Mouse (Mus musculus) limb, embryonic 15.5 days (tissue): ENCODE results near the gene Rassf4. TPM values are rescaled to one million over a fixed set of nuclear protein-coding genes. Genes with fewer than 3 reads are reported as not detected.
"Not testable (repeated sequence)": the region's sequence is repeated elsewhere in the genome, so short reads cannot be mapped to it uniquely, and the experiment has no call there.

Experiments
- ATAC-seq: fragments of 200-750 bp; cut with Nextera tagmentation; 2 replicates; pipeline ENCODE4 v1.8.0; 2017; ENCODE audit warnings: low read depth, moderate TSS enrichment; ENCODE audit not compliant: insufficient number of reproducible peaks, low FRiP score, low TSS enrichment
- H3K27ac ChIP-seq: fragments of 300-500 bp; sonication (generic); 2 replicates; pipeline ENCODE4 v1.5.1; 2015; ENCODE audit warnings: moderate library complexity, mild to moderate bottlenecking, inconsistent platforms
- H3K27me3 ChIP-seq: fragments of 300-500 bp; sonication (generic); 2 replicates; pipeline ENCODE4 v1.6.1; 2015; ENCODE audit warnings: inconsistent platforms
- H3K36me3 ChIP-seq: fragments of 300-500 bp; sonication (generic); 2 replicates; pipeline ENCODE4 v1.6.1; 2015; ENCODE audit warnings: inconsistent platforms
- H3K4me1 ChIP-seq: fragments of 300-500 bp; sonication (generic); 2 replicates; pipeline ENCODE4 v1.6.1; 2015; ENCODE audit warnings: inconsistent platforms
- H3K4me2 ChIP-seq: fragments of 300-500 bp; sonication (generic); 2 replicates; pipeline ENCODE4 v1.6.1; 2015; ENCODE audit warnings: mild to moderate bottlenecking, inconsistent platforms
- H3K4me3 ChIP-seq: fragments of 300-500 bp; sonication (generic); 2 replicates; pipeline ENCODE4 v1.5.1; 2015; ENCODE audit warnings: mild to moderate bottlenecking, inconsistent platforms
- H3K9ac ChIP-seq: fragments of 300-500 bp; sonication (generic); 2 replicates; pipeline ENCODE4 v1.6.1; 2015; ENCODE audit warnings: inconsistent platforms
- H3K9me3 ChIP-seq: fragments of 300-500 bp; sonication (generic); 2 replicates; pipeline ENCODE4 v1.6.1; 2016; ENCODE audit warnings: inconsistent platforms
- WGBS: fragments of 180-500 bp; shearing (Covaris S2); methylation state at CpG from one replicate; pipeline ENCODE4 v1.1.7; 2015; 5-methylcytosine and 5-hydroxymethylcytosine counted together
- polyA plus RNA-seq: library from polyadenylated mRNA; unstranded; fragments of >200 nt; fragmentation: Nextera tagmentation; extraction: Ambion mirVana; gene quantifications from 2 replicates; pipeline ENCODE4 v1.2.1, GENCODE M21; 2015

Gene Rassf4
- polyA plus RNA-seq, 1 experiment from 2014 or later = 11.2 TPM

GRCm38 (mm10) chr6:116633741-116634695 is 39.7 kb downstream of the Rassf4 start:
- Histone ChIP-seq H3K27ac (no peak overlapping the region), H3K9me3 (no peaks in the 10 kb centered on the region), H3K27me3 (no peaks in the 10 kb centered on the region), H3K4me2 (no peak overlapping the region), H3K4me1 (peaks cover 8% of the 10 kb centered on the region; the same call in 1 of the 2 replicates), H3K9ac (no peak overlapping the region), H3K36me3 (no peaks in the 10 kb centered on the region), H3K4me3 (no peak overlapping the region)
- WGBS = 89% methylated on average over 17 of the region's 17 CpGs
- no peak for ATAC-seq

GRCm38 (mm10) chr6:116632129-116632528 is 41.6 kb downstream of the Rassf4 start:
- H3K4me1 ChIP-seq = peaks cover 7% of the 10 kb centered on the region; the same call in 1 of the 2 replicates
- no peak overlapping the region for H3K4me2 ChIP-seq
- H3K36me3 ChIP-seq = no peaks in the 10 kb centered on the region
- H3K27ac ChIP-seq = no peak overlapping the region
- H3K9ac ChIP-seq = no peak overlapping the region
- 51% methylated on average over 1 of the region's 1 CpGs for WGBS
- no peak for ATAC-seq
- no peaks in the 10 kb centered on the region for H3K9me3 ChIP-seq
- no peak overlapping the region for H3K4me3 ChIP-seq
- H3K27me3 ChIP-seq = no peaks in the 10 kb centered on the region

- Histone ChIP-seq H3K27me3 (no peaks in the 10 kb centered on the region), H3K9me3 (no peaks in the 10 kb centered on the region), H3K27ac (no peak overlapping the region), H3K4me1 (no peaks in the 10 kb centered on the region), H3K9ac (no peak overlapping the region), H3K36me3 (peaks cover 15% of the 10 kb centered on the region), H3K4me2 (no peak overlapping the region), H3K4me3 (no peak overlapping the region)
- ATAC-seq = no peak
- 87% methylated on average over 10 of the region's 10 CpGs for WGBS
These were observed 44.0 kb downstream of the Rassf4 start for GRCm38 (mm10) chr6:116629766-116630165.

GRCm38 (mm10) chr6:116628539-116629171 is 45.1 kb downstream of the Rassf4 start, which contains the start of gene Zfp422:
Zfp422 (minus strand) TSS chr6:116628999.
- WGBS = under 1% methylated on average over 56 of the region's 56 CpGs
- H3K27ac ChIP-seq = peak within 1 kb of the TSS; percentile 91
- peaks cover 19% of the 10 kb centered on the region for H3K36me3 ChIP-seq
- peak; percentile 89 for ATAC-seq
- no peaks in the 10 kb centered on the region for H3K4me1 ChIP-seq
- H3K9ac ChIP-seq = peak within 1 kb of the TSS; percentile 98
- H3K4me3 ChIP-seq = peak within 1 kb of the TSS; percentile 81
- no peaks in the 10 kb centered on the region for H3K27me3 ChIP-seq
- peak within 1 kb of the TSS; percentile 52 for H3K4me2 ChIP-seq
- no peaks in the 10 kb centered on the region for H3K9me3 ChIP-seq

GRCm38 (mm10) chr6:116628095-116628494 is 45.7 kb downstream of the Rassf4 start:
- peaks cover 19% of the 10 kb centered on the region for H3K36me3 ChIP-seq
- H3K27me3 ChIP-seq = no peaks in the 10 kb centered on the region
- peak overlapping the region; percentile 98 for H3K9ac ChIP-seq
- 9% methylated on average over 9 of the region's 9 CpGs for WGBS
- H3K27ac ChIP-seq = peak overlapping the region; percentile 91
- peak overlapping the region; percentile 81 for H3K4me3 ChIP-seq
- H3K4me1 ChIP-seq = no peaks in the 10 kb centered on the region
- H3K9me3 ChIP-seq = no peaks in the 10 kb centered on the region
- ATAC-seq = no peak
- H3K4me2 ChIP-seq = peak overlapping the region; percentile 52

GRCm38 (mm10) chr6:116626417-116626816 is 47.3 kb downstream of the Rassf4 start:
- peaks cover 19% of the 10 kb centered on the region for H3K36me3 ChIP-seq
- WGBS = 97% methylated on average over 9 of the region's 9 CpGs
- not testable (repeated sequence) for H3K27ac ChIP-seq, H3K4me2 ChIP-seq, H3K4me3 ChIP-seq, H3K9ac ChIP-seq, ATAC-seq, H3K27me3 ChIP-seq, H3K9me3 ChIP-seq, H3K4me1 ChIP-seq

- Histone ChIP-seq H3K27ac (no peak overlapping the region), H3K27me3 (no peaks in the 10 kb centered on the region), H3K4me3 (no peak overlapping the region), H3K4me2 (no peak overlapping the region), H3K36me3 (peaks cover 16% of the 10 kb centered on the region), H3K4me1 (no peaks in the 10 kb centered on the region), H3K9ac (no peak overlapping the region), H3K9me3 (no peaks in the 10 kb centered on the region)
- 51% methylated on average over 8 of the region's 8 CpGs for WGBS
- no peak for ATAC-seq
These were observed 52.3 kb downstream of the Rassf4 start for GRCm38 (mm10) chr6:116621318-116622023.

GRCm38 (mm10) chr6:116618073-116618472 is 55.7 kb downstream of the Rassf4 start:
- Histone ChIP-seq H3K27me3 (no peaks in the 10 kb centered on the region), H3K4me3 (no peak overlapping the region), H3K4me1 (no peaks in the 10 kb centered on the region), H3K27ac (no peak overlapping the region), H3K4me2 (no peak overlapping the region), H3K9ac (no peak overlapping the region), H3K36me3 (no peaks in the 10 kb centered on the region), H3K9me3 (no peaks in the 10 kb centered on the region)
- ATAC-seq = no peak

- no peak for ATAC-seq
- 81% methylated on average over 2 of the region's 2 CpGs for WGBS
- H3K9ac ChIP-seq = no peak overlapping the region
- no peaks in the 10 kb centered on the region for H3K27me3 ChIP-seq
- no peak overlapping the region for H3K27ac ChIP-seq
- H3K4me3 ChIP-seq = no peak overlapping the region
- no peak overlapping the region for H3K4me2 ChIP-seq
- H3K4me1 ChIP-seq = no peaks in the 10 kb centered on the region
- no peaks in the 10 kb centered on the region for H3K9me3 ChIP-seq
- H3K36me3 ChIP-seq = no peaks in the 10 kb centered on the region
These were observed 58.0 kb downstream of the Rassf4 start for GRCm38 (mm10) chr6:116615719-116616118.

- Histone ChIP-seq H3K36me3 (no peaks in the 10 kb centered on the region), H3K4me2 (no peak overlapping the region), H3K27me3 (no peaks in the 10 kb centered on the region), H3K4me3 (no peak overlapping the region), H3K9me3 (no peaks in the 10 kb centered on the region), H3K4me1 (no peaks in the 10 kb centered on the region), H3K27ac (no peak overlapping the region), H3K9ac (no peak overlapping the region)
- 36% methylated on average over 4 of the region's 4 CpGs for WGBS
- no peak for ATAC-seq
These were observed 66.5 kb downstream of the Rassf4 start for GRCm38 (mm10) chr6:116607230-116607629.

- not testable (repeated sequence) for H3K9ac ChIP-seq, H3K27ac ChIP-seq, H3K4me3 ChIP-seq, H3K9me3 ChIP-seq, H3K27me3 ChIP-seq, H3K36me3 ChIP-seq, H3K4me2 ChIP-seq, H3K4me1 ChIP-seq, ATAC-seq
These were observed 72.8 kb downstream of the Rassf4 start for GRCm38 (mm10) chr6:116600969-116601368.

- Histone ChIP-seq H3K36me3 (no peaks in the 10 kb centered on the region), H3K9ac (no peak within 1 kb of the TSS), H3K27me3 (no peaks in the 10 kb centered on the region), H3K4me1 (no peaks in the 10 kb centered on the region), H3K27ac (no peak within 1 kb of the TSS), H3K4me3 (no peak within 1 kb of the TSS), H3K4me2 (no peak within 1 kb of the TSS), H3K9me3 (no peaks in the 10 kb centered on the region)
- no peak for ATAC-seq
- WGBS = 70% methylated on average over 4 of the region's 4 CpGs
These were observed 89.7 kb downstream of the Rassf4 start, which contains the start of gene Olfr215 for GRCm38 (mm10) chr6:116584095-116584494. Olfr215 (minus strand) TSS chr6:116584195.
